Mouse (Mus musculus): ENCODE measurements around the gene Vsig10. TPM values are rescaled to one million over a fixed set of nuclear protein-coding genes. Genes with fewer than 3 reads are reported as not detected.
A peak's percentile ranks its signal among the peaks of the same experiment; 100 is the strongest.

The Vsig10 gene
- polyA plus RNA-seq (2014; fragmentation: Nextera tagmentation; extraction: Ambion mirVana): 7.4 and 9.0 TPM in 2 replicates

- Histone ChIP-seq H3K27ac (ENCODE audit: low read depth, low read length) (peak within 1 kb of the TSS; percentile 53), H3K36me3 (ENCODE audit: control insufficient read depth, insufficient read depth, low read length) (no peaks in the 10 kb centered on the region), H3K4me2 (replicated peaks; ENCODE audit: low read depth, low read length) (peak within 1 kb of the TSS; percentile 97), H3K9ac (ENCODE audit: low read depth, low read length) (peak within 1 kb of the TSS; percentile 85), H3K27me3 (ENCODE audit: control insufficient read depth, insufficient read depth, low read length) (no peaks in the 10 kb centered on the region), H3K4me1 (ENCODE audit: control insufficient read depth, insufficient read depth, low read length) (0 out of 2 replicates have a peak, but pooled peaks cover 4% of the 10 kb centered on the region), H3K4me3 (ENCODE audit: low read length) (peak within 1 kb of the TSS; percentile 76), H3K9me3 (ENCODE audit: control insufficient read depth, low read length) (no peaks in the 10 kb centered on the region)
- peak; percentile 85 for ATAC-seq (ENCODE audit: low FRiP score, low TSS enrichment)
- under 1% methylated on average over 81 of the region's 81 CpGs for WGBS
These were observed at the start of gene Vsig10 for GRCm38 (mm10) chr5:117318741-117319629. Gene Vsig10 (plus strand): TSS chr5:117319083.

DNA sequence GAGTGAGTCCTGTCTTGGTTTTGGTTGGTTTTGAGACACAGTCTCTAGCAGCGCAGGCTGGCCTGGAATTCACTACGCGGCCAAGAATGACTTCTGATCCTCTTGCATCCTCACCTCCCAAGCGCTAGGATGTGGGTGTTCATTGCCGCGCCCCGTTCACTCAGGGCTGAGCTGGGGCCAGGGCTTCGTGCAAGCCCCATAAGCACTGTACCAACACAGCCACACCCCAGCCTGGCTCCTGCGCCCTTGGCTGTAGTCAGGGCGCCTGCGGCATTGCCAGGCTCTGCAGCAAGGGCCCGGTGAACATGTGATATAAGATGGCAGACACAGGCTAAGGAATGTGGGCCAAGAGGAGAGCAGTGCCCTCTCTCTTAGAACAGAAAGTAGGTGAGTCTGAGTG is 49.5 kb upstream of the Vsig10 start:
- H3K27ac ChIP-seq (ENCODE audit: low read depth, low read length): no peak overlapping the region
- ATAC-seq (ENCODE audit: low FRiP score, low TSS enrichment): no peak
- H3K4me2 ChIP-seq (replicated peaks; ENCODE audit: low read depth, low read length): no peak overlapping the region
- no peaks in the 10 kb centered on the region for H3K9me3 ChIP-seq (ENCODE audit: control insufficient read depth, low read length)
- no peak overlapping the region for H3K4me3 ChIP-seq (ENCODE audit: low read length)
- H3K27me3 ChIP-seq (ENCODE audit: control insufficient read depth, insufficient read depth, low read length): no peaks in the 10 kb centered on the region
- 91% methylated on average over 12 of the region's 12 CpGs for WGBS
- H3K4me1 ChIP-seq (ENCODE audit: control insufficient read depth, insufficient read depth, low read length): no peaks in the 10 kb centered on the region
- no peaks in the 10 kb centered on the region for H3K36me3 ChIP-seq (ENCODE audit: control insufficient read depth, insufficient read depth, low read length)
- no peak overlapping the region for H3K9ac ChIP-seq (ENCODE audit: low read depth, low read length)

DNA sequence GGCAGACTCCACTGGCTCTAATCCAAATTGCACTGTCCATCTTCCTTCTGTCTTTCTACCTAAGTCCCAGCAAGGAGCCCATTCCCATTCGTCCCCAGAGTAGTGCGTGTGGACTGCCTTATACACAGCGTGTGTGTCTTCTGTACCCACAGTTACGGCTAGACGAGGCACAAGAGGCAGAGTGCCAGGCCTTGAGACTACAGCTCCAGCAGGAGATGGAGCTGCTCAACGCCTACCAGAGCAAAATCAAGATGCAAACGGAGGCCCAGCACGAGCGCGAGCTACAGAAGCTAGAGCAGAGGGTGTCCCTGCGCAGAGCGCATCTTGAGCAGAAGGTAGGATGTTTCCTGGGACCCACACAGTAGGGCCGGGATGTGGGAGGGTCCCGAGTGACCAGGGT is 46.9 kb upstream of the Vsig10 start:
- H3K4me3 ChIP-seq (ENCODE audit: low read length): no peak overlapping the region
- no peak overlapping the region for H3K9ac ChIP-seq (ENCODE audit: low read depth, low read length)
- WGBS: 91% methylated on average over 14 of the region's 14 CpGs
- no peak overlapping the region for H3K27ac ChIP-seq (ENCODE audit: low read depth, low read length)
- H3K4me2 ChIP-seq (replicated peaks; ENCODE audit: low read depth, low read length): no peak overlapping the region
- H3K36me3 ChIP-seq (ENCODE audit: control insufficient read depth, insufficient read depth, low read length): no peaks in the 10 kb centered on the region
- ATAC-seq (ENCODE audit: low FRiP score, low TSS enrichment): no peak
- no peaks in the 10 kb centered on the region for H3K9me3 ChIP-seq (ENCODE audit: control insufficient read depth, low read length)
- H3K27me3 ChIP-seq (ENCODE audit: control insufficient read depth, insufficient read depth, low read length): no peaks in the 10 kb centered on the region
- 0 out of 2 replicates have a peak, but pooled peaks cover 3% of the 10 kb centered on the region for H3K4me1 ChIP-seq (ENCODE audit: control insufficient read depth, insufficient read depth, low read length)

DNA sequence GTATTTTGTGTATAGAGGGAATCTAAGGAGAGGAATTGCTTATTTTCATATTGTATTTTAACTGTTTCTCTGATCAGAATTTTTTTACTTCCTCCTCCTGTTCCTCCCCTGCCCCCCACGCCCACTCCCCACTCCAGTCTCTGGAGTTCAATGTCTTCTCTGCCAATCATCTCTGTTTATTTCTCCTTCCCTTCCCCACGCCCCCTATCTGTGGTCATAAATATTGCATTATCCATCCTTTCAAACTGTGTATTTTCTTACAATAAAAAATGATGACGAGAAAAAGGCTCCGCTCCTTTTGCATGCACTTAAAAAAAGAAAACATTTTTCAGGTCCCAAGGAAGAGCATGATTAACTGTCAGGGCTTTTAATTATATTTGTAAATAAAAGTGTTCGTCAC is 44.1 kb upstream of the Vsig10 start:
- no peak for ATAC-seq (ENCODE audit: low FRiP score, low TSS enrichment)
- no peaks in the 10 kb centered on the region for H3K9me3 ChIP-seq (ENCODE audit: control insufficient read depth, low read length)
- H3K27ac ChIP-seq (ENCODE audit: low read depth, low read length): no peak overlapping the region
- no peak overlapping the region for H3K4me3 ChIP-seq (ENCODE audit: low read length)
- WGBS: 45% methylated on average over 5 of the region's 5 CpGs
- H3K9ac ChIP-seq (ENCODE audit: low read depth, low read length): no peak overlapping the region
- H3K4me1 ChIP-seq (ENCODE audit: control insufficient read depth, insufficient read depth, low read length): 0 out of 2 replicates have a peak, but pooled peaks cover 3% of the 10 kb centered on the region
- no peaks in the 10 kb centered on the region for H3K36me3 ChIP-seq (ENCODE audit: control insufficient read depth, insufficient read depth, low read length)
- no peak overlapping the region for H3K4me2 ChIP-seq (replicated peaks; ENCODE audit: low read depth, low read length)
- no peaks in the 10 kb centered on the region for H3K27me3 ChIP-seq (ENCODE audit: control insufficient read depth, insufficient read depth, low read length)

DNA sequence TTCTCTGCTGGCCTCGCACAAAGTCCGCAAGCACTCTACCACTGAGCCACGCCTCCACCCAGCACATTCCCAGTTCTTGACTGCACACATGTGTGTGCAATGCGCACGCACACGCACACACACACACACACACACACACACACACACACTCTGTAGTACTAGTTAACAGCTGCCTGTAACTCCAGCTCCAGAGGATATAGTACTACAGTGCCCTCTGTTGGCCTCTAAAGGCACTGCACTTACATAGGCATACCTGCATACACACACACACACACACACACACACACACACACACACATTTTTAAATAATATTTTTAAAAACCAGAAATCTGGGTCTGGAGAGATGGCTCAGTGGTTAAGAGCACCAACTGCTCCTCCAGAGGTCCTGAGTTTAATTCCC is 41.1 kb upstream of the Vsig10 start:
- no peaks in the 10 kb centered on the region for H3K27me3 ChIP-seq (ENCODE audit: control insufficient read depth, insufficient read depth, low read length)
- no peaks in the 10 kb centered on the region for H3K9me3 ChIP-seq (ENCODE audit: control insufficient read depth, low read length)
- peaks cover 18% of the 10 kb centered on the region for H3K36me3 ChIP-seq (ENCODE audit: control insufficient read depth, insufficient read depth, low read length)
- WGBS: 93% methylated on average over 6 of the region's 6 CpGs
- no peak overlapping the region for H3K9ac ChIP-seq (ENCODE audit: low read depth, low read length)
- no peak for ATAC-seq (ENCODE audit: low FRiP score, low TSS enrichment)
- H3K4me2 ChIP-seq (replicated peaks; ENCODE audit: low read depth, low read length): no peak overlapping the region
- H3K27ac ChIP-seq (ENCODE audit: low read depth, low read length): no peak overlapping the region
- no peak overlapping the region for H3K4me3 ChIP-seq (ENCODE audit: low read length)
- 0 out of 2 replicates have a peak, but pooled peaks cover 3% of the 10 kb centered on the region for H3K4me1 ChIP-seq (ENCODE audit: control insufficient read depth, insufficient read depth, low read length)

- Histone ChIP-seq H3K4me1 (ENCODE audit: control insufficient read depth, insufficient read depth, low read length) (0 out of 2 replicates have a peak, but pooled peaks cover 3% of the 10 kb centered on the region), H3K27ac (ENCODE audit: low read depth, low read length) (no peak overlapping the region), H3K4me2 (replicated peaks; ENCODE audit: low read depth, low read length) (no peak overlapping the region), H3K9me3 (ENCODE audit: control insufficient read depth, low read length) (no peaks in the 10 kb centered on the region), H3K27me3 (ENCODE audit: control insufficient read depth, insufficient read depth, low read length) (no peaks in the 10 kb centered on the region), H3K36me3 (ENCODE audit: control insufficient read depth, insufficient read depth, low read length) (peaks cover 26% of the 10 kb centered on the region), H3K4me3 (ENCODE audit: low read length) (no peak overlapping the region), H3K9ac (ENCODE audit: low read depth, low read length) (no peak overlapping the region)
- 86% methylated on average over 15 of the region's 15 CpGs for WGBS
- ATAC-seq (ENCODE audit: low FRiP score, low TSS enrichment): no peak
These were observed 39.8 kb upstream of the Vsig10 start for GRCm38 (mm10) chr5:117278809-117279668.

DNA sequence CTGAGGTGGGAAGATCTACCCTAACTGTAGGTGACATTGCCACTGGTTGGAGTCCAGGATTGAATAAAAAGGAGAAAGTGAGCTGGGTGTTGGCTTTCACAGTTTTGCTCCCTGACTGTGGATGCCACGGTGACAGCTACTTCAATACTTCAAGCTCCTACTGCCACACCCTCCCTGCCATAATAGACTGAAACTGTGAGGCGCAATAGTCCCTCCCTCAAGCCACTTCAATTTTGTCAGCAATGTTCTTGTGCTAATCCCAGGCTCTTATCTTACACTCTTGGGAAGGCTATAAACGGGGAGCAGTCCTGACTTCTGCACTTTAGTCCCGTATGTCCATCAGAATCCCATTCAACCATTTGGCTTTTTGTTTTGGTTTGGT is 39.2 kb upstream of the Vsig10 start:
- peaks cover 32% of the 10 kb centered on the region for H3K36me3 ChIP-seq (ENCODE audit: control insufficient read depth, insufficient read depth, low read length)
- H3K4me3 ChIP-seq (ENCODE audit: low read length): no peak overlapping the region
- no peak overlapping the region for H3K9ac ChIP-seq (ENCODE audit: low read depth, low read length)
- H3K4me1 ChIP-seq (ENCODE audit: control insufficient read depth, insufficient read depth, low read length): 0 out of 2 replicates have a peak, but pooled peaks cover 7% of the 10 kb centered on the region
- H3K4me2 ChIP-seq (replicated peaks; ENCODE audit: low read depth, low read length): no peak overlapping the region
- no peaks in the 10 kb centered on the region for H3K9me3 ChIP-seq (ENCODE audit: control insufficient read depth, low read length)
- no peak for ATAC-seq (ENCODE audit: low FRiP score, low TSS enrichment)
- WGBS: 61% methylated on average over 4 of the region's 4 CpGs
- H3K27ac ChIP-seq (ENCODE audit: low read depth, low read length): no peak overlapping the region
- no peaks in the 10 kb centered on the region for H3K27me3 ChIP-seq (ENCODE audit: control insufficient read depth, insufficient read depth, low read length)

DNA sequence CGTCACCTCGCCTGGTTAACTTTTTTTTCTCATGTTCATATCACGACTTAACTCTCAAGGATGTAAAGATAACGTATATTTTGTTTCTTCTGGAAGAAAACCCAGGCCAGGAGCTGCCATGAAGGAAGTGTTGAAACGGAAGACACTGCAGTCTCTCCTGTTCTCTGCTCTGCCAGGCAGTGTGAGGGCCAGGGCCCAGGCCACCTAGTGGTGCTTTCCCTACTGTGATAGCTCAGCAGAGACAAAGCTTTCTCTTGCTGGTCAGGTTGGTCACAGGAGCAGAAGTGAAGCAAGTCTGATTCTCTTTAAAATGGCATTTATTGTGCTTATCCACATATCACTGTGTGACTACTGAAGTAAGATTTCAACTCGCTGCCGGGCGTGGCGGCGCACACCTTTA is 37.3 kb upstream of the Vsig10 start:
- no peaks in the 10 kb centered on the region for H3K9me3 ChIP-seq (ENCODE audit: control insufficient read depth, low read length)
- H3K4me2 ChIP-seq (replicated peaks; ENCODE audit: low read depth, low read length): no peak overlapping the region
- no peak overlapping the region for H3K27ac ChIP-seq (ENCODE audit: low read depth, low read length)
- H3K4me1 ChIP-seq (ENCODE audit: control insufficient read depth, insufficient read depth, low read length): peaks cover 21% of the 10 kb centered on the region
- no peaks in the 10 kb centered on the region for H3K27me3 ChIP-seq (ENCODE audit: control insufficient read depth, insufficient read depth, low read length)
- peaks cover 41% of the 10 kb centered on the region for H3K36me3 ChIP-seq (ENCODE audit: control insufficient read depth, insufficient read depth, low read length)
- H3K9ac ChIP-seq (ENCODE audit: low read depth, low read length): no peak overlapping the region
- no peak overlapping the region for H3K4me3 ChIP-seq (ENCODE audit: low read length)
- no peak for ATAC-seq (ENCODE audit: low FRiP score, low TSS enrichment)
- 94% methylated on average over 10 of the region's 10 CpGs for WGBS

All from kidney, embryonic 14.5 days (tissue).